Mouse (Mus musculus) neural tube, embryonic 12.5 days (tissue): Measurements from ENCODE around the gene Ess2. TPM values are rescaled to one million over a fixed set of nuclear protein-coding genes. Genes with fewer than 3 reads are reported as not detected.

ENCODE experiments used
- polyA plus RNA-seq: library from polyadenylated mRNA; unstranded; fragments of >200 nt; fragmentation: Nextera tagmentation; extraction: Ambion mirVana; gene quantifications from 2 replicates; pipeline ENCODE4 v1.2.1, GENCODE M21; 2016

The Ess2 gene
- polyA plus RNA-seq, 1 experiment from 2014 or later = 54.6 TPM

Other genes with a start within 250 kb of the Ess2 start
- gene Med15, start 178.5 kb downstream of the Ess2 start, polyA plus RNA-seq = 46.7 and 50.3 TPM in 2 replicates
- 63.6 and 66.6 TPM in 2 replicates for gene Klhl22, start 151.7 kb downstream of the Ess2 start, polyA plus RNA-seq
- gene Scarf2, start 114.1 kb downstream of the Ess2 start, polyA plus RNA-seq = 13.5 and 13.9 TPM in 2 replicates
- gene B830017H08Rik, start 78.2 kb downstream of the Ess2 start, polyA plus RNA-seq = 1.1 and 1.6 TPM in 2 replicates
- 3.7 and 4.7 TPM in 2 replicates for gene Car15, start 73.0 kb downstream of the Ess2 start, polyA plus RNA-seq
- gene Gm20518, start 19.7 kb downstream of the Ess2 start, polyA plus RNA-seq = 0.43 and 0.63 TPM in 2 replicates
- gene Tssk1, start 17.1 kb downstream of the Ess2 start, polyA plus RNA-seq = 0.10 TPM in 2 replicates
- gene Dgcr2, start 12.8 kb downstream of the Ess2 start, polyA plus RNA-seq = 96.7 and 101 TPM in 2 replicates
- not detected in 2 replicates for gene Tssk2, start 12.7 kb downstream of the Ess2 start, polyA plus RNA-seq
- not detected in 2 replicates for gene Gsc2, start 3.7 kb upstream of the Ess2 start, polyA plus RNA-seq
- 156 and 162 TPM in 2 replicates for gene Slc25a1, start 16.9 kb upstream of the Ess2 start, polyA plus RNA-seq
- not detected in 2 replicates for gene Vpreb2, start 69.1 kb upstream of the Ess2 start, polyA plus RNA-seq
- 162 and 171 TPM in 2 replicates for gene Dgcr6, start 141.5 kb upstream of the Ess2 start, polyA plus RNA-seq
- gene Prodh, start 178.9 kb upstream of the Ess2 start, polyA plus RNA-seq = 6.3 and 7.1 TPM in 2 replicates
- gene Rtn4r, start 216.3 kb upstream of the Ess2 start, polyA plus RNA-seq = 15.6 and 16.5 TPM in 2 replicates